ENCODE assay signal across 16 mouse cellular contexts in the genomic region with DNA sequence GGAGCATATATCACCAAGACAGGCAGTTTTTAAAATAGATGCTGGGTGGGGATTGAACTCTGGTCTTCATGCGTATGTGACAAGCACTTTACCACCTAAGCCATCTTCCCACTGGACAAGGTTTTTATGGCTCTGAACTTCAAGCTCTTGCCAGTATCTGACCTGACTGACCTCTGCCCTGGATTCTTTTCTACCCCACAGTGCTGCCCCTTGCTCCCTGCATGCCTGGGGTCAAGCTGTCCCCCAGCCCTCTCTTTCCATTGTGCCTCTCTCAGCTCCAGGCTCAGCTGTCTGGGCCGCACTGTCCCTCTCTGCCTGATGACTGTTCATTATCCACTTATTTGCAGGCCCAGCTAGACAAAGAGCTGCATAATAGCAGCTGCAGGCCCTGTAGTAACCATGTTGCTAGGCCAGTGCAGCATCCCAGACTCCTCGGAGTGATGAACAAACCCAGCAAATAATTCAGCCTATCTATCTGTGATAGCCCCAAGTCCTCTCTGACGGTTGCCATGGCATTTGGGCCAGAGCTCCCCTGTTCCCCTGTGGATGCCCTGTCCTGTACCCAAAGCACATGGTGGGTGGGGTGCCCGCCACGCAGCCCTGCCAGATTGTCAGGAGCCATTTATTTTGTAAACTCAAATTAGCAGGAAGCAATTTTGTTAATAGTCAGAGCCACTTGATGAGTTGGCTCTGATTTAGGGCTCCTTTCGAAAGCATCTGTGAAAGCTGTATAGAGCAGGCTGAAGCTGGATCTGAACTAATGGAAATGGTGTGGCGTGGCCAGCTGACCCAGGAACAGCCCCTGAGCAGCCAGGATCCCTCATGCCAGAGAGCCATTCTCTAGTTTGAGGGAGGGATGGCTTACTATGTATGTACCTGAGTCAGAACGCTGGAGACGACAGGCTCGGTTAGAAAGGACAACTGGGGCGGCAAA. TPM values are rescaled to one million over a fixed set of nuclear protein-coding genes. Genes with fewer than 3 reads are reported as not detected.
DNase-seq lines count a peak whose midpoint lies in the region; ATAC-seq and TF ChIP-seq lines count a peak whose summit lies in the region.
"Had no signal": no experiment of that assay in that cellular context is flagged by ENCODE, and none has a peak within 500 bp of the region (broad histone marks: within the 10 kb centered on the region; RNA-seq: fewer than 3 reads in every experiment).

No protein-coding gene starts in this region.

- peaks cover 3% of the 10 kb centered on the region; the same call in 1 of the 2 replicates for H3K4me1 ChIP-seq in forebrain, embryonic 11.5 days (replicated peaks; ENCODE audit: control insufficient read depth, insufficient read depth, low read length)
- H3K4me1 ChIP-seq in hindbrain, embryonic 15.5 days (replicated peaks): peaks cover 11% of the 10 kb centered on the region; the same call in 1 of the 2 replicates
- H3K4me1 ChIP-seq in midbrain, postnatal 0 days (ENCODE audit: insufficient read depth, low read length): no peaks in the 10 kb centered on the region

- peak; percentile 51 for DNase-seq in embryo, embryonic 10.5 days (ENCODE audit: low spot score)
- DNase-seq in forebrain, embryonic 11.5 days (ENCODE audit: low spot score): peak; percentile 53
- DNase-seq in midbrain, postnatal 0 days (ENCODE audit: low spot score): peak; percentile 37
- no peak for DNase-seq in heart, postnatal 25 days (ENCODE audit: low spot score)
- no peak for DNase-seq in testis, postnatal 14 days (ENCODE audit: low spot score)
- no peak for DNase-seq in cerebellum, adult 8-10 months
- no peak for DNase-seq in layer of hippocampus, adult 9-10 months (ENCODE audit: low spot score)
- DNase-seq: adrenal gland, adult 8-10 months; cerebellum, adult 11-12 months; gastrocnemius, adult 2 months had no signal

- peak overlapping the region; percentile 16; the same call in 1 of the 2 replicates for H3K9ac ChIP-seq in forebrain, embryonic 11.5 days (ENCODE audit: low read length)
- no peak overlapping the region for H3K9ac ChIP-seq in hindbrain, embryonic 15.5 days
- H3K9ac ChIP-seq in midbrain, postnatal 0 days (replicated peaks; ENCODE audit: low read length, poor library complexity, severe bottlenecking): no peak overlapping the region
- H3K9ac ChIP-seq: heart, embryonic 13.5 days; liver, embryonic 14.5 days had no signal

- H3K36me3 ChIP-seq in forebrain, embryonic 11.5 days (ENCODE audit: control insufficient read depth, insufficient read depth, low read length): no peaks in the 10 kb centered on the region
- H3K36me3 ChIP-seq in hindbrain, embryonic 15.5 days: no peaks in the 10 kb centered on the region
- H3K36me3 ChIP-seq in midbrain, postnatal 0 days (ENCODE audit: insufficient read depth, low read length): no peaks in the 10 kb centered on the region

- intact Hi-C loops in heart, postnatal 25 days (cut with DNase I): loop anchor here (10.0 kb wide), 2 partner anchors 488 to 728 kb away; a partner anchor contains a TSS

- no peak for TF ChIP-seq CTCF in midbrain, postnatal 0 days (IDR thresholded peaks at IDR 0.05)

- no peaks in the 10 kb centered on the region for H3K27me3 ChIP-seq in forebrain, embryonic 11.5 days (ENCODE audit: control insufficient read depth, insufficient read depth, low read length)
- H3K27me3 ChIP-seq in hindbrain, embryonic 15.5 days: no peaks in the 10 kb centered on the region
- H3K27me3 ChIP-seq in midbrain, postnatal 0 days (ENCODE audit: insufficient read depth, low read length): no peaks in the 10 kb centered on the region
- H3K27me3 ChIP-seq: heart, embryonic 13.5 days had no signal

- WGBS in forebrain, embryonic 11.5 days: 70% methylated on average over 12 of the region's 12 CpGs
- 57% methylated on average over 12 of the region's 12 CpGs for WGBS in hindbrain, embryonic 15.5 days
- WGBS in midbrain, postnatal 0 days: 72% methylated on average over 12 of the region's 12 CpGs

- ATAC-seq in forebrain, embryonic 11.5 days (replicated peaks; ENCODE audit: low FRiP score): no peak; the same call in 1 of the 2 replicates
- peak; percentile 50; the same call in 1 of the 2 replicates for ATAC-seq in hindbrain, embryonic 15.5 days (ENCODE audit: low FRiP score, low read depth)
- ATAC-seq in midbrain, postnatal 0 days (ENCODE audit: low FRiP score): no peak
- ATAC-seq: CD4-positive, CD25-positive, alpha-beta regulatory T cell, adult 4 months; intestine, postnatal 0 days had no signal

- H3K4me2 ChIP-seq in forebrain, embryonic 11.5 days (ENCODE audit: low read depth, low read length, severe bottlenecking): no peak overlapping the region
- H3K4me2 ChIP-seq in hindbrain, embryonic 15.5 days: no peak overlapping the region
- H3K4me2 ChIP-seq in midbrain, postnatal 0 days (ENCODE audit: low read depth, low read length, poor library complexity, severe bottlenecking): no peak overlapping the region
- H3K4me2 ChIP-seq: heart, embryonic 13.5 days had no signal

- peak overlapping the region; percentile 64 for H3K27ac ChIP-seq in forebrain, embryonic 11.5 days (ENCODE audit: low read depth, low read length)
- H3K27ac ChIP-seq in hindbrain, embryonic 15.5 days (replicated peaks): peak overlapping the region; percentile 29; the same call in 1 of the 2 replicates
- no peak overlapping the region for H3K27ac ChIP-seq in midbrain, postnatal 0 days (ENCODE audit: low read depth, low read length)
- H3K27ac ChIP-seq: gastrocnemius, adult 2 months; heart, embryonic 13.5 days; liver, embryonic 14.5 days; stomach, postnatal 0 days had no signal

- H3K4me3 ChIP-seq in forebrain, embryonic 11.5 days (ENCODE audit: low read depth, low read length): no peak overlapping the region
- no peak overlapping the region for H3K4me3 ChIP-seq in hindbrain, embryonic 15.5 days
- H3K4me3 ChIP-seq in midbrain, postnatal 0 days (ENCODE audit: low read depth, low read length): no peak overlapping the region
- H3K4me3 ChIP-seq: gastrocnemius, adult 2 months; heart, embryonic 13.5 days had no signal

- H3K9me3 ChIP-seq in forebrain, embryonic 11.5 days (ENCODE audit: control insufficient read depth, low read length): no peaks in the 10 kb centered on the region
- no peaks in the 10 kb centered on the region for H3K9me3 ChIP-seq in hindbrain, embryonic 15.5 days
- H3K9me3 ChIP-seq in midbrain, postnatal 0 days (ENCODE audit: low read length): no peaks in the 10 kb centered on the region
- H3K9me3 ChIP-seq: heart, embryonic 13.5 days had no signal

RNA-seq across cellular contexts. Expression of a gene that starts 47.8 kb away (rescaled TPM):
- polyA plus RNA-seq in forebrain, embryonic 11.5 days (2014; fragmentation: Nextera tagmentation; extraction: Ambion mirVana): 111 and 129 TPM in 2 replicates
- 45.3 and 46.9 TPM in 2 replicates for polyA plus RNA-seq in hindbrain, embryonic 15.5 days (2015; fragmentation: Nextera tagmentation; extraction: Ambion mirVana)
- total RNA-seq in midbrain, postnatal 0 days (2014; rRNA removed): 93.7 and 112 TPM in 2 replicates
- 42.8 and 43.3 TPM in 2 replicates for polyA plus RNA-seq in midbrain, postnatal 0 days (2015; fragmentation: Nextera tagmentation; extraction: Ambion mirVana)
- 100 to 1,000 TPM; 124 to 135 TPM for total RNA-seq in heart, postnatal 25 days (2021)

Comparison
In these comparisons a context has a peak if more than half of its experiments do, and no peak if none do; other contexts are left out.
1. DNase-seq: peak in embryo, embryonic 10.5 days (single experiment), forebrain, embryonic 11.5 days (single experiment) and midbrain, postnatal 0 days (single experiment); none in heart, postnatal 25 days (single experiment), testis, postnatal 14 days (single experiment), cerebellum, adult 8-10 months (single experiment) and layer of hippocampus, adult 9-10 months (single experiment).